Mouse (Mus musculus): ENCODE data around the gene Pld1. TPM values are rescaled to one million over a fixed set of nuclear protein-coding genes. Genes with fewer than 3 reads are reported as not detected.
"Not testable (repeated sequence)": the region's sequence is repeated elsewhere in the genome, so short reads cannot be mapped to it uniquely, and the experiment has no call there.

Pld1 gene
- total RNA-seq, 2 experiments from 2014 or later, result 6.7 to 10.5 TPM

- intact Hi-C loops (cut with DNase I; ENCODE audit: low total_unique reads), result no loop called here
- no peak for DNase-seq
These were observed 1.1 kb upstream of the Pld1 start for GRCm38 (mm10) chr3:27937144-27938110.

- intact Hi-C loops (cut with DNase I; ENCODE audit: low total_unique reads), result no loop called here
- DNase-seq, result no peak
These were observed 3.1 kb downstream of the Pld1 start for GRCm38 (mm10) chr3:27941634-27942033.

- DNase-seq, result peak; percentile 34
- intact Hi-C loops (cut with DNase I; ENCODE audit: low total_unique reads), result no loop called here
These were observed 4.5 kb downstream of the Pld1 start for GRCm38 (mm10) chr3:27942991-27943390.

- intact Hi-C loops (cut with DNase I; ENCODE audit: low total_unique reads); DNase-seq: not testable (repeated sequence)
These were observed 6.9 kb downstream of the Pld1 start for GRCm38 (mm10) chr3:27945397-27945796.

GRCm38 (mm10) chr3:27949175-27949872 lies 10.8 kb downstream of the Pld1 start:
- no peak for DNase-seq
- intact Hi-C loops (cut with DNase I; ENCODE audit: low total_unique reads), result no loop called here

GRCm38 (mm10) chr3:27949873-27950250 lies 11.4 kb downstream of the Pld1 start:
- intact Hi-C loops (cut with DNase I; ENCODE audit: low total_unique reads), result no loop called here
- DNase-seq, result no peak

GRCm38 (mm10) chr3:27950726-27951125 lies 12.2 kb downstream of the Pld1 start:
- no peak for DNase-seq
- intact Hi-C loops (cut with DNase I; ENCODE audit: low total_unique reads), result no loop called here

GRCm38 (mm10) chr3:27951721-27952120 lies 13.2 kb downstream of the Pld1 start:
- no peak for DNase-seq
- intact Hi-C loops (cut with DNase I; ENCODE audit: low total_unique reads), result no loop called here

- intact Hi-C loops (cut with DNase I; ENCODE audit: low total_unique reads), result no loop called here
- DNase-seq, result no peak
These were observed 17.5 kb downstream of the Pld1 start for GRCm38 (mm10) chr3:27956006-27956405.

GRCm38 (mm10) chr3:27959221-27959620 lies 20.7 kb downstream of the Pld1 start:
- no peak for DNase-seq
- intact Hi-C loops (cut with DNase I; ENCODE audit: low total_unique reads), result no loop called here

- intact Hi-C loops (cut with DNase I; ENCODE audit: low total_unique reads), result no loop called here
- no peak for DNase-seq
These were observed 22.7 kb downstream of the Pld1 start for GRCm38 (mm10) chr3:27961162-27961561.

- intact Hi-C loops (cut with DNase I; ENCODE audit: low total_unique reads), result no loop called here
- DNase-seq, result no peak
These were observed 25.3 kb downstream of the Pld1 start for GRCm38 (mm10) chr3:27963795-27964201.

GRCm38 (mm10) chr3:27968671-27969070 lies 30.2 kb downstream of the Pld1 start:
- intact Hi-C loops (cut with DNase I; ENCODE audit: low total_unique reads), result no loop called here
- DNase-seq, result no peak

- no peak for DNase-seq
- intact Hi-C loops (cut with DNase I; ENCODE audit: low total_unique reads), result loop anchor here (10.0 kb wide), 1 partner anchor 131 kb away; no protein-coding TSS in a partner anchor
These were observed 35.4 kb downstream of the Pld1 start for GRCm38 (mm10) chr3:27973936-27974335.

- intact Hi-C loops (cut with DNase I; ENCODE audit: low total_unique reads), result loop anchor here (10.0 kb wide), 1 partner anchor 130 kb away; no protein-coding TSS in a partner anchor
- DNase-seq, result no peak
These were observed 36.5 kb downstream of the Pld1 start for GRCm38 (mm10) chr3:27974981-27975380.

- no peak for DNase-seq
- intact Hi-C loops (cut with DNase I; ENCODE audit: low total_unique reads), result loop anchor here (10.0 kb wide), 1 partner anchor 128 kb away; no protein-coding TSS in a partner anchor
These were observed 38.5 kb downstream of the Pld1 start for GRCm38 (mm10) chr3:27976931-27977544.

GRCm38 (mm10) chr3:27978030-27978723 lies 39.7 kb downstream of the Pld1 start:
- DNase-seq, result peak; percentile 38
- intact Hi-C loops (cut with DNase I; ENCODE audit: low total_unique reads), result loop anchor here (10.0 kb wide), 1 partner anchor 127 kb away; no protein-coding TSS in a partner anchor

- no peak for DNase-seq
- intact Hi-C loops (cut with DNase I; ENCODE audit: low total_unique reads), result no loop called here
These were observed 43.1 kb downstream of the Pld1 start for GRCm38 (mm10) chr3:27981591-27981990.

- DNase-seq, result peak; percentile 61
- intact Hi-C loops (cut with DNase I; ENCODE audit: low total_unique reads), result no loop called here
These were observed 44.0 kb downstream of the Pld1 start for GRCm38 (mm10) chr3:27982436-27983017.

Measured in gastrocnemius, postnatal 14 days (tissue).